Mouse (Mus musculus) embryonic fibroblast, embryonic 13.5 days (primary cell): ENCODE results near the gene Wdr25. TPM values are rescaled to one million over a fixed set of nuclear protein-coding genes. Genes with fewer than 3 reads are reported as not detected.
A peak's percentile ranks its signal among the peaks of the same experiment; 100 is the strongest.
"Not testable (repeated sequence)": the region's sequence is repeated elsewhere in the genome, so short reads cannot be mapped to it uniquely, and the experiment has no call there.

Source experiments
- H3K27ac ChIP-seq: 2 replicates; pipeline ENCODE4 v1.5.1; 2012; ENCODE audit warnings: low read length, control low read depth, inconsistent platforms; ENCODE audit not compliant: insufficient read depth
- H3K4me1 ChIP-seq: 2 replicates; pipeline ENCODE4 v1.6.1; 2011; ENCODE audit warnings: low read length; ENCODE audit not compliant: control insufficient read depth, insufficient read depth
- H3K4me3 ChIP-seq: 2 replicates; pipeline ENCODE4 v1.5.1; 2011; ENCODE audit warnings: mild to moderate bottlenecking, control low read depth, low read length; ENCODE audit not compliant: insufficient read depth
- CTCF ChIP-seq: IDR thresholded peaks from 2 replicates; pipeline ENCODE4 v1.5.1; 2011; ENCODE audit warnings: mild to moderate bottlenecking, control low read depth, low read length, moderate library complexity, borderline replicate concordance; ENCODE audit not compliant: insufficient read depth
- POLR2A ChIP-seq: IDR thresholded peaks from 2 replicates; pipeline ENCODE4 v1.6.1; 2011; ENCODE audit warnings: low read depth, mild to moderate bottlenecking, control low read depth, low read length, moderate library complexity
- polyA plus RNA-seq: library from polyadenylated mRNA; stranded (reverse); fragments of >200 nt; gene quantifications from 2 replicates; pipeline ENCODE4 v1.2.4, GENCODE M21; 2011; ENCODE audit warnings: low read depth; ENCODE audit not compliant: missing spikeins, insufficient read length

Gene Wdr25
- polyA plus RNA-seq: 2.8 and 4.8 TPM in 2 replicates

DNA sequence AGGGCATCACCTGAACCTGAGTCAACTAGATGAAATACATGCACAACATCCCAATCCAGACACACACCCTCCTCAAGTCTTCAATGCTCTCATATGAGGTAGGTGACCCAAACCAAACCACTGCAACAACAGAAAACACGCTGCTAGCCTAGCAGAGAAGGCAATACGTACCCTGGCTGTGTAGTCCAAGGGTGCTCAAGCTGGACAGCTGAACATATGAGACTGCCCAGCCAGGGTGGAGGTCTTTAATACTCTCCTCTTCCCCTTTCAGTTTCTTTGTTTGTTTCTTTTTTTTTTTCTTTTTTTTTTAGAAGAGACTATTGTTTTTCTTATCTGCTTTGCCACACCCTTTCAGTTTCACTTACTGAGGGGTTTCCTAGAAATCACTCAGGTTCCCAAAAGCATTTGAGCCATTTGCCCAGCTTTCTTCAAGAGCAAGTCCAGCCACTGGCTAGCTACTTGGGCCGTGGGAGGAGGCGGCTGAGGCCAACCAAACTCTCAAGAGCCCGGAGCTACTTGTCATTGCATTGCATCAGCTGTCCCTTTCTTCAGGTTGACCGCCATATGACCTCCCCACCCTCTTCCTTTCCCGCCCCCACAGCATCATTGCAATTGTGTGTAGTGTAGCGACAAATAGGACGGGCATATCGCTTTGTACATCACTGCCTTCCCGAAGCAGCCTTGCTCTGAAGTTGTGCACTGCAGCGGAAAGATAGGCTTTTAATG, at the start of gene Wdr25:
Wdr25 (plus strand) TSS at position 643 of the 726 bp plus-strand sequence.
- H3K4me1 ChIP-seq: peaks cover 7% of the 10 kb centered on the region
- peak within 1 kb of the TSS; percentile 54 for H3K27ac ChIP-seq
- TF ChIP-seq CTCF (no peak), POLR2A (peak; percentile 56)
- H3K4me3 ChIP-seq: peak within 1 kb of the TSS; percentile 95

- H3K4me1 ChIP-seq, H3K27ac ChIP-seq, H3K4me3 ChIP-seq: not testable (repeated sequence)
These were observed 45.4 kb upstream of the Wdr25 start for GRCm38 (mm10) chr12:108848033-108848432.

GRCm38 (mm10) chr12:108849488-108850022, 43.9 kb upstream of the Wdr25 start:
- Histone ChIP-seq H3K4me1 (0 out of 2 replicates have a peak, but pooled peaks cover 2% of the 10 kb centered on the region), H3K27ac (no peak overlapping the region), H3K4me3 (no peak overlapping the region)
- TF ChIP-seq CTCF: no peak
- TF ChIP-seq POLR2A: no peak

DNA sequence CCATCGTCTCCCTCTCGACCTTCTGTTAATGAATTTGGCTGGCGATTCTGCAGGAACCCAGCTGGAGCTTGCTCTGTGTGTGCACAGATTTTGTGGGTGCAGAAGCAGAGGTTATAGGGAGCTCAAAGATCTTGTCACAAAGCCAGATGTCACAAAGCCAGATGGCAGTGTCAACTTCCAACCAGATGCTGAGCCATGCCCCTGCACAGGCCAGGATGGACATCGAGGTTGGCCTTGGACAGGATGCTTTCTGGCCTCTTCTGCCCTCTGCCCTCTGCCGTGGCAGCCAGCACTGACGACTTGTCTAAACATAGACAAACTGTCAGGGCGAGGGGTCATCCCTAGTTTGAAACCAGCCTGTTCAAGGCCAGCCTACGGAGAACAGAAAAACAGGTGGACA, 43.3 kb upstream of the Wdr25 start:
- Histone ChIP-seq H3K27ac (no peak overlapping the region), H3K4me3 (no peak overlapping the region), H3K4me1 (0 out of 2 replicates have a peak, but pooled peaks cover 2% of the 10 kb centered on the region)
- TF ChIP-seq CTCF (no peak), POLR2A (no peak)

GRCm38 (mm10) chr12:108850886-108851285, 42.5 kb upstream of the Wdr25 start:
- H3K4me1 ChIP-seq: 0 out of 2 replicates have a peak, but pooled peaks cover 2% of the 10 kb centered on the region
- TF ChIP-seq CTCF: no peak
- TF ChIP-seq POLR2A: no peak
- H3K4me3 ChIP-seq: no peak overlapping the region
- H3K27ac ChIP-seq: no peak overlapping the region

DNA sequence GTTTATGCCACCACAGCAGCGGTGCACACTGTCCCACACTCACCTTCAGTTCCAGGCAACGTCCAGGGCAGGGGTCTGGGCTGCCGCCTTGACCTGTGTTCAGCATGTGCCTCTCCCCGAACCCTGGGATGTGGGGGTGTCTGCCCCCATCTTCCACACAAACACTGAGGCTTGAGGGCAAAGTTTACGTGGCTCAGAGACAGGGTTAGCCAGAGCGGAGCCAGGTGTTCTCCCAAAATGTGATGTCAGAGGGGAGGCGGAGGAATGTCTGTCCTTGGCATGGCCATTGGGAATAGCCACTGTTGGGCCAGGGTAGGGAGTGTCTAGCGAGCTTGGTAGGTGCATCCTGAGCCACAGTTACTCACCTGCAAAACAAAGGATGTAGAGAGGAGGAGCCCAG, 40.6 kb upstream of the Wdr25 start:
- no peaks in the 10 kb centered on the region for H3K4me1 ChIP-seq
- TF ChIP-seq CTCF (no peak), POLR2A (no peak)
- H3K4me3 ChIP-seq: no peak overlapping the region
- no peak overlapping the region for H3K27ac ChIP-seq

- Histone ChIP-seq H3K4me3 (no peak overlapping the region), H3K27ac (no peak overlapping the region), H3K4me1 (0 out of 2 replicates have a peak, but pooled peaks cover 5% of the 10 kb centered on the region)
- TF ChIP-seq CTCF: no peak
These were observed 38.4 kb upstream of the Wdr25 start for GRCm38 (mm10) chr12:108855081-108855480.

- TF ChIP-seq POLR2A (no peak), CTCF (no peak)
- no peak overlapping the region for H3K27ac ChIP-seq
- H3K4me3 ChIP-seq: no peak overlapping the region
- 0 out of 2 replicates have a peak, but pooled peaks cover 5% of the 10 kb centered on the region for H3K4me1 ChIP-seq
These were observed 37.2 kb upstream of the Wdr25 start for GRCm38 (mm10) chr12:108856186-108856585.

DNA sequence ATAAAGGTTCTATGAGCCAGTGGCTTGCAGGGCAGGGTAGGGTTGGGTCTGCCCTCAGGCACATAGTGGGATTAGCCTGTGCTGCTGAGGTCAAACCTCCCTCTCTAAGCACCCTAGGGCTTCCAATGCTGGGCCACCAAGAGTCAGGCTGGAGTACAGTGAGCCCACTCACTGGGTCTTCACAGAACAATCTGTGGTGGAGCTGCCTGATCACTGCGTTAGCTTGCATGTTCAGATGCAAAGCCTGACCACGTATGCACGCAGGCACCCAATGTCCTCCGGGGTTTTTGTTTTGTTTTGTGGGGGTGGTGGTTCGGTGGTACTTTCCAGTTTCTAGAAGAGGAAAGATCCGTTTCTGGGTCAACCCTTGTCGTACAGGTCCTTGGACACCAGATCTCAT, 36.3 kb upstream of the Wdr25 start:
- Histone ChIP-seq H3K4me3 (no peak overlapping the region), H3K4me1 (0 out of 2 replicates have a peak, but pooled peaks cover 5% of the 10 kb centered on the region), H3K27ac (no peak overlapping the region)
- TF ChIP-seq CTCF: no peak
- no peak for TF ChIP-seq POLR2A

DNA sequence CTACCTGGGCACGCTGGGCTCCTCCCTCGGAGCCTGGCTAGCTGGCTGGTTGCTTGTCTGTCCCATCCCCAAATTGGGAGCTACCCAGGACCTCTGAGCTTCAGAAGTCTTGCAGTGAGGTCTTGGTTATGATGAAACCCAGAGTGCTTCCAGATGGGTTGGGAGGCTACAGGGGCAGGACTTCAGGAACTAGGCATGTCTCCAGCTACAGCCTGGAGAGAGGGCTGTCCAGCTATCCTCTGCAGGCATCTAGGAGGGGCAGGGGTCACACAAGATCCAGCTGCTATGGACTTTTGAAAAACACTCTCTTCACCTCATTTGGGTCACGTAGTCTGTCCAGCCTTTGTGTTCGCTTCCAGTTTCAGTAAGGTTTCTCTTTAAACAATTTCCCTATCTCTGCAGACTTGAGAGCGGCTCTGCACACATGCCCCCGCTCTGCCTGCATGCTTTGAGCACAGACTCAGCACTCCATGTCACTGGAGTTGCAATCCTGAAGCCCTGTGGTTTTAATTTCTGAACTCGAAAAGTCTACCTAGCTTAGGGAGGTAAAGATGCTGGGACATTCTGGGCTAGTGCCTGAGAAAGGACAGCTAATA, 35.7 kb upstream of the Wdr25 start:
- Histone ChIP-seq H3K27ac (no peak overlapping the region), H3K4me1 (0 out of 2 replicates have a peak, but pooled peaks cover 5% of the 10 kb centered on the region)
- TF ChIP-seq CTCF (no peak), POLR2A (no peak)

More for the DNA sequence above, 35.7 kb upstream of the Wdr25 start:
- H3K4me3 ChIP-seq: no peak overlapping the region
